Mouse (Mus musculus): ENCODE results near the gene Slc6a21. TPM values are rescaled to one million over a fixed set of nuclear protein-coding genes. Genes with fewer than 3 reads are reported as not detected.
A peak's percentile ranks its signal among the peaks of the same experiment; 100 is the strongest.
"Not testable (repeated sequence)": the region's sequence is repeated elsewhere in the genome, so short reads cannot be mapped to it uniquely, and the experiment has no call there.

Gene Slc6a21
- polyA plus RNA-seq, 1 experiment from 2014 or later, result not detected

- DNase-seq (ENCODE audit: low spot score), result no peak
- Histone ChIP-seq H3K4me2 (ENCODE audit: low read length) (peak overlapping the region; percentile 66), H3K9ac (ENCODE audit: low read length) (peak overlapping the region; percentile 58; the same call in 1 of the 2 replicates), H3K27ac (ENCODE audit: low read depth, low read length) (no peak overlapping the region), H3K27me3 (replicated peaks; ENCODE audit: control insufficient read depth, insufficient read depth, low read length) (0 out of 2 replicates have a peak, but pooled peaks cover 12% of the 10 kb centered on the region), H3K4me1 (ENCODE audit: control insufficient read depth, insufficient read depth, low read length) (peaks cover 6% of the 10 kb centered on the region), H3K9me3 (replicated peaks; ENCODE audit: control insufficient read depth, low read length) (no peaks in the 10 kb centered on the region), H3K36me3 (ENCODE audit: control insufficient read depth, insufficient read depth, low read length) (no peaks in the 10 kb centered on the region), H3K4me3 (ENCODE audit: low read depth, low read length) (0 out of 2 replicates have a peak overlapping the region, but pooled peaks have one; percentile 32)
- 81% methylated on average over 6 of the region's 6 CpGs for WGBS
- no peak for ATAC-seq
Measured at GRCm38 (mm10) chr7:45241389-45241749, 35.9 kb upstream of the Slc6a21 start.

GRCm38 (mm10) chr7:45247666-45248065 lies 29.6 kb upstream of the Slc6a21 start:
- H3K9ac ChIP-seq (ENCODE audit: low read length), result no peak overlapping the region
- no peaks in the 10 kb centered on the region for H3K9me3 ChIP-seq (replicated peaks; ENCODE audit: control insufficient read depth, low read length)
- no peak overlapping the region for H3K4me2 ChIP-seq (ENCODE audit: low read length)
- H3K27ac ChIP-seq (ENCODE audit: low read depth, low read length), result no peak overlapping the region
- H3K27me3 ChIP-seq (replicated peaks; ENCODE audit: control insufficient read depth, insufficient read depth, low read length), result no peaks in the 10 kb centered on the region
- no peaks in the 10 kb centered on the region for H3K4me1 ChIP-seq (ENCODE audit: control insufficient read depth, insufficient read depth, low read length)
- WGBS, result 38% methylated on average over 3 of the region's 3 CpGs
- H3K4me3 ChIP-seq (ENCODE audit: low read depth, low read length), result no peak overlapping the region
- ATAC-seq (no peak), DNase-seq (ENCODE audit: low spot score) (no peak)
- no peaks in the 10 kb centered on the region for H3K36me3 ChIP-seq (ENCODE audit: control insufficient read depth, insufficient read depth, low read length)

GRCm38 (mm10) chr7:45253806-45254205 lies 23.5 kb upstream of the Slc6a21 start:
- DNase-seq (ENCODE audit: low spot score) (no peak), ATAC-seq (no peak)
- no peak overlapping the region for H3K9ac ChIP-seq (ENCODE audit: low read length)
- H3K4me2 ChIP-seq (ENCODE audit: low read length), result no peak overlapping the region
- H3K36me3 ChIP-seq (ENCODE audit: control insufficient read depth, insufficient read depth, low read length), result no peaks in the 10 kb centered on the region
- H3K9me3 ChIP-seq (replicated peaks; ENCODE audit: control insufficient read depth, low read length), result no peaks in the 10 kb centered on the region
- H3K27me3 ChIP-seq (replicated peaks; ENCODE audit: control insufficient read depth, insufficient read depth, low read length), result no peaks in the 10 kb centered on the region
- no peak overlapping the region for H3K27ac ChIP-seq (ENCODE audit: low read depth, low read length)
- no peak overlapping the region for H3K4me3 ChIP-seq (ENCODE audit: low read depth, low read length)
- no peaks in the 10 kb centered on the region for H3K4me1 ChIP-seq (ENCODE audit: control insufficient read depth, insufficient read depth, low read length)
- 96% methylated on average over 8 of the region's 8 CpGs for WGBS

DNA sequence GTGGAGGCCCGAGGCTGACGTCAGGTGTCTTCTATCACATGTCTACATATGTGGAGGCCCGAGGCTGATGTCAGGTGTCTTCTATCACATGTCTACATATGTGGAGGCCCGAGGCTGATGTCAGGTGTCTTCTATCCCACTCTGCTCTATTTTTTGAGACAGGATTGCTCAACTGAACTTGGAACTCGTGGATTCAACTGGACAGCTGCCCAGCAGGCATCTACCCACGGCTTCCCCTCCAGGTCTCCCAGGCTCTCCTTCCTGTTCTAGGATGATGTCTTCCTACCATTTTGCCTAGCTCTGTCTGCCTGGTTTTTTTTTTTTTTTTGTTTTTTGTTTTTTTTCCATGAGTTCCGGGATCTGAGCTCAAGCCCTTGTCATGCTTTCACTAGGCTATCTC lies 21.5 kb upstream of the Slc6a21 start:
- WGBS, result 84% methylated on average over 5 of the region's 7 CpGs
- H3K9ac ChIP-seq (ENCODE audit: low read length), result not testable (repeated sequence)

GRCm38 (mm10) chr7:45257063-45257840 lies 20.1 kb upstream of the Slc6a21 start:
- ATAC-seq, result no peak

More for the DNA sequence above, 21.5 kb upstream of the Slc6a21 start:
- H3K27me3 ChIP-seq (replicated peaks; ENCODE audit: control insufficient read depth, insufficient read depth, low read length); H3K4me1 ChIP-seq (ENCODE audit: control insufficient read depth, insufficient read depth, low read length); H3K4me3 ChIP-seq (ENCODE audit: low read depth, low read length); ATAC-seq; H3K4me2 ChIP-seq (ENCODE audit: low read length); H3K27ac ChIP-seq (ENCODE audit: low read depth, low read length); DNase-seq (ENCODE audit: low spot score); H3K36me3 ChIP-seq (ENCODE audit: control insufficient read depth, insufficient read depth, low read length); H3K9me3 ChIP-seq (replicated peaks; ENCODE audit: control insufficient read depth, low read length): not testable (repeated sequence)

GRCm38 (mm10) chr7:45259281-45259680 lies 18.0 kb upstream of the Slc6a21 start:
- Histone ChIP-seq H3K36me3 (ENCODE audit: control insufficient read depth, insufficient read depth, low read length) (no peaks in the 10 kb centered on the region), H3K9ac (ENCODE audit: low read length) (no peak overlapping the region), H3K27me3 (replicated peaks; ENCODE audit: control insufficient read depth, insufficient read depth, low read length) (no peaks in the 10 kb centered on the region), H3K27ac (ENCODE audit: low read depth, low read length) (no peak overlapping the region), H3K4me3 (ENCODE audit: low read depth, low read length) (no peak overlapping the region), H3K4me1 (ENCODE audit: control insufficient read depth, insufficient read depth, low read length) (no peaks in the 10 kb centered on the region), H3K4me2 (ENCODE audit: low read length) (no peak overlapping the region), H3K9me3 (replicated peaks; ENCODE audit: control insufficient read depth, low read length) (no peaks in the 10 kb centered on the region)
- DNase-seq (ENCODE audit: low spot score), result no peak
- ATAC-seq, result no peak
- 85% methylated on average over 8 of the region's 8 CpGs for WGBS

More at GRCm38 (mm10) chr7:45257063-45257840, 20.1 kb upstream of the Slc6a21 start:
- Histone ChIP-seq H3K27ac (ENCODE audit: low read depth, low read length) (no peak overlapping the region), H3K27me3 (replicated peaks; ENCODE audit: control insufficient read depth, insufficient read depth, low read length) (no peaks in the 10 kb centered on the region), H3K9me3 (replicated peaks; ENCODE audit: control insufficient read depth, low read length) (no peaks in the 10 kb centered on the region), H3K4me3 (ENCODE audit: low read depth, low read length) (no peak overlapping the region), H3K36me3 (ENCODE audit: control insufficient read depth, insufficient read depth, low read length) (no peaks in the 10 kb centered on the region), H3K4me2 (ENCODE audit: low read length) (no peak overlapping the region), H3K9ac (ENCODE audit: low read length) (no peak overlapping the region), H3K4me1 (ENCODE audit: control insufficient read depth, insufficient read depth, low read length) (no peaks in the 10 kb centered on the region)
- 69% methylated on average over 11 of the region's 11 CpGs for WGBS
- DNase-seq (ENCODE audit: low spot score), result no peak

DNA sequence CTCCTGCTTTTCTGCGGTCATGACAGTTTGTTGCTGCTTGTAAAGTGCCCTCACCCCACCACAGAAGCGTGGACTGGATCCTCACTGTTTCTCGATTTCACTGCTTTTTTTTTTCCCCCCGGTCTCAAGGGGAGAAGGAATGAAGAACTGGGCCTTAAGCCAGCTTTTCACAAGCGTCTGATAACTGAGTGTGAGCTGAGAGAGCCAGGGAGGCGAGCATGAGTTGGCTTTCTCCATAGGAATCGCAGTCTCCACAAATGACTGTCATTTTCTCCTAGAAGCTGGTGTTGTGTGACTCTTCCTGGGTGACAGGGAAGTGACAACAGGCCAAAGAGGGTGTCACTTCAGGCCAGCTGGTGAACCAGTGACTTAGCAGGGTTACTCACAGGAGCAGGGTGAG lies 15.0 kb upstream of the Slc6a21 start:
- no peak overlapping the region for H3K27ac ChIP-seq (ENCODE audit: low read depth, low read length)
- no peak for ATAC-seq

DNA sequence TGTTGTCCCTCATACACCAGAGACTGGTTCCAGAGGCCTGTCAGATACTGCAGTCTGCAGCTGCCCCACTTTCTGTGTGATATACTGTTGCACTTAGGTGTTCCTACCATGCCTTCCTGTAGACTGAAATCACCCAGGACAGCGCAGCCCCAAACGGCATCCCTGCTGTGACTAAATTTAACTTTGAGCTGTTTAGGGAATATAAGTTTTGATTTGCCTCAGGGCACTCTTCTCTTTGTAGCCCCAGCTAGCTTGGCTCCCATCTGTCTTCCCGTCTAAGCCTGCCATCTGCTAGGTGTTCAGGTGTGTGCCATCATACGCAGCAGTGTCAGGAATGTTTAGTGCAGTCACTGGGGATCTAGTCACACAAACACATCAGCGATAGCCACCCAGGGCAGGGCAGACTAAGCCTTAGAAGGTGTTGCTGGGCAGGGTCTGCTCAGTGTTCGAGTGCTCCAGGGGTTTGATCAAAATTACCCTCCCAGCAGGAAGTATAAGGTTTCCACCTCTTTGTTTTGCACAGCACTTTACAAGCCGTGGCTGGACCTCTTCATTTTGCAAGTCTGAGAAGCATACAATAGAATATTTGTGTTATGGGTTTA lies 14.2 kb upstream of the Slc6a21 start:
- Histone ChIP-seq H3K9me3 (replicated peaks; ENCODE audit: control insufficient read depth, low read length) (no peaks in the 10 kb centered on the region), H3K36me3 (ENCODE audit: control insufficient read depth, insufficient read depth, low read length) (no peaks in the 10 kb centered on the region), H3K4me3 (ENCODE audit: low read depth, low read length) (no peak overlapping the region), H3K27me3 (replicated peaks; ENCODE audit: control insufficient read depth, insufficient read depth, low read length) (no peaks in the 10 kb centered on the region; the same call in 1 of the 2 replicates), H3K4me1 (ENCODE audit: control insufficient read depth, insufficient read depth, low read length) (no peaks in the 10 kb centered on the region), H3K9ac (ENCODE audit: low read length) (no peak overlapping the region), H3K4me2 (ENCODE audit: low read length) (no peak overlapping the region), H3K27ac (ENCODE audit: low read depth, low read length) (no peak overlapping the region)
- no peak for ATAC-seq
- no peak for DNase-seq (ENCODE audit: low spot score)
- WGBS, result 68% methylated on average over 7 of the region's 7 CpGs

More for the DNA sequence above, 15.0 kb upstream of the Slc6a21 start:
- peak; percentile 55 for DNase-seq (ENCODE audit: low spot score)
- Histone ChIP-seq H3K36me3 (ENCODE audit: control insufficient read depth, insufficient read depth, low read length) (no peaks in the 10 kb centered on the region), H3K9ac (ENCODE audit: low read length) (no peak overlapping the region), H3K4me3 (ENCODE audit: low read depth, low read length) (no peak overlapping the region), H3K4me2 (ENCODE audit: low read length) (no peak overlapping the region), H3K27me3 (replicated peaks; ENCODE audit: control insufficient read depth, insufficient read depth, low read length) (no peaks in the 10 kb centered on the region), H3K9me3 (replicated peaks; ENCODE audit: control insufficient read depth, low read length) (no peaks in the 10 kb centered on the region), H3K4me1 (ENCODE audit: control insufficient read depth, insufficient read depth, low read length) (no peaks in the 10 kb centered on the region)
- 59% methylated on average over 7 of the region's 7 CpGs for WGBS

DNA sequence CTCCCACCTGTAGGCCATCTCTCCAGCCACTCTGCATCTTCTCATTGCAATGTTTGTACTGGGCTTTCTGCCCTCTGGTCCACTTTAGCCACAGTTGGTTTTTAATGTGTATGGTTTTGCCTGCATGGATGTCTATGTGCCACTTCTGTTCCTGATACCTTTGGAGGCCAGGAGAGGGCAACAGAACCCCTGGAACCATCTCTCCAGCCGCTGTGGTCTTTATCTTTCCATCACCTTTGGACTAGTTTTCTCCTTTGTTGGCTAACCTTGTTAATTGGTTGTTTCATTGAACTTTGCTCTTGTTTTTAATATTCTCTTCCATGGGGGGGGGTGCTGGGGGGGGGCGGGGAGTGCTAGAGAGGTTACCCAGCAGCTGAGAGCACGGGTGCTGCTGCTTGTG lies 13.0 kb upstream of the Slc6a21 start:
- Histone ChIP-seq H3K9me3 (replicated peaks; ENCODE audit: control insufficient read depth, low read length) (no peaks in the 10 kb centered on the region), H3K9ac (ENCODE audit: low read length) (no peak overlapping the region), H3K4me3 (ENCODE audit: low read depth, low read length) (no peak overlapping the region), H3K27me3 (replicated peaks; ENCODE audit: control insufficient read depth, insufficient read depth, low read length) (no peaks in the 10 kb centered on the region; the same call in 1 of the 2 replicates), H3K27ac (ENCODE audit: low read depth, low read length) (no peak overlapping the region), H3K4me2 (ENCODE audit: low read length) (no peak overlapping the region), H3K4me1 (ENCODE audit: control insufficient read depth, insufficient read depth, low read length) (no peaks in the 10 kb centered on the region), H3K36me3 (ENCODE audit: control insufficient read depth, insufficient read depth, low read length) (no peaks in the 10 kb centered on the region)
- 76% methylated on average over 3 of the region's 3 CpGs for WGBS
- DNase-seq (ENCODE audit: low spot score) (no peak), ATAC-seq (no peak)

Measured in forebrain, embryonic 14.5 days (tissue).